Mouse (Mus musculus) intestine, embryonic 16.5 days (tissue): ENCODE data around the gene Bace2. TPM values are rescaled to one million over a fixed set of nuclear protein-coding genes. Genes with fewer than 3 reads are reported as not detected.
A peak's percentile ranks its signal among the peaks of the same experiment; 100 is the strongest.

Experiments used
- ATAC-seq: fragments of 200-750 bp; cut with Nextera tagmentation; 2 replicates; pipeline ENCODE4 v1.8.0; 2017; ENCODE audit warnings: moderate TSS enrichment, moderate library complexity
- H3K27ac ChIP-seq: fragments of 300-500 bp; sonication (generic); 2 replicates; pipeline ENCODE4 v1.5.1; 2014; ENCODE audit warnings: mild to moderate bottlenecking, low read length
- H3K27me3 ChIP-seq: fragments of 300-500 bp; sonication (generic); replicated peaks from 2 replicates; pipeline ENCODE4 v1.6.1; 2014; ENCODE audit warnings: low read length, control low read depth, mixed read lengths; ENCODE audit not compliant: control insufficient read depth, insufficient read depth
- H3K36me3 ChIP-seq: fragments of 300-500 bp; sonication (generic); 2 replicates; pipeline ENCODE4 v1.6.1; 2014; ENCODE audit warnings: low read length, control low read depth; ENCODE audit not compliant: control insufficient read depth, insufficient read depth
- H3K4me1 ChIP-seq: fragments of 300-500 bp; sonication (generic); 2 replicates; pipeline ENCODE4 v1.6.1; 2014; ENCODE audit warnings: low read length, control low read depth, mixed read lengths; ENCODE audit not compliant: control insufficient read depth, insufficient read depth
- H3K4me2 ChIP-seq: fragments of 300-500 bp; sonication (generic); 2 replicates; pipeline ENCODE4 v1.6.1; 2014; ENCODE audit warnings: low read depth, low read length, control low read depth
- H3K4me3 ChIP-seq: fragments of 300-500 bp; sonication (generic); 2 replicates; pipeline ENCODE4 v1.5.1; 2014; ENCODE audit warnings: mild to moderate bottlenecking, low read length
- H3K9ac ChIP-seq: fragments of 300-500 bp; sonication (generic); 2 replicates; pipeline ENCODE4 v1.6.1; 2014; ENCODE audit warnings: low read depth, low read length
- H3K9me3 ChIP-seq: fragments of 300-500 bp; sonication (generic); 2 replicates; pipeline ENCODE4 v1.6.1; 2016; ENCODE audit warnings: low read length, control low read depth; ENCODE audit not compliant: control insufficient read depth
- WGBS: fragments of 180-500 bp; shearing (Covaris S2); extraction: QIAGEN DNeasy Blood & Tissue Kit; methylation state at CpG from one replicate; pipeline ENCODE4 v1.1.7; 2014; 5-methylcytosine and 5-hydroxymethylcytosine counted together
- polyA plus RNA-seq: library from polyadenylated mRNA; unstranded; fragments of >200 nt; fragmentation: Nextera tagmentation; extraction: Ambion mirVana; gene quantifications from 2 replicates; pipeline ENCODE4 v1.2.1, GENCODE M21; 2015

Bace2 gene
- polyA plus RNA-seq, 1 experiment from 2014 or later, result 17.0 TPM

- Histone ChIP-seq H3K36me3 (no peaks in the 10 kb centered on the region), H3K9ac (no peak overlapping the region), H3K27ac (no peak overlapping the region), H3K4me2 (no peak overlapping the region), H3K9me3 (no peaks in the 10 kb centered on the region), H3K4me3 (no peak overlapping the region), H3K4me1 (no peaks in the 10 kb centered on the region), H3K27me3 (no peaks in the 10 kb centered on the region)
- ATAC-seq, result no peak
- 65% methylated on average over 1 of the region's 1 CpGs for WGBS
These were observed 67.1 kb downstream of the Bace2 start for GRCm38 (mm10) chr16:97423627-97424026.

DNA sequence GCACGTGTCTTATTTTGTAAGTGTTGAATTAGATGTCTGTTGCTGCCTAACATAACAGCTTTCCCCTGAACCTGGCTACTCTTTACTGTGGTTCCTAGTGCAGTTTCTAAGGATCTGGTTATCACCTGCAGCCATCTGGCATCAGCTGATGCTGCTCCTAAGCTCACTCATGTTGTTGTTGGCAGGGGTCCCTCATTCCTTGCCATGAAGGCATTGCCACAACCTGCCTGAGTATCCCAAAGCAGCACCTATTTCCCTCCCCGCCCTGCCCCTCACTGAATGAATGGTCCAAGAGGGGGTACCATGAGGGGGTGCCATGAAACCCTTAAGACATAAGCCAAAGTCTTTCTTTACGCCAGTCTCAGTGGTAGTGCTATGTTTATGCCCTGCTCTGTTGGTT, 71.5 kb downstream of the Bace2 start:
- Histone ChIP-seq H3K9me3 (no peaks in the 10 kb centered on the region), H3K9ac (no peak overlapping the region), H3K4me2 (no peak overlapping the region), H3K27me3 (no peaks in the 10 kb centered on the region), H3K4me3 (no peak overlapping the region), H3K27ac (no peak overlapping the region), H3K4me1 (no peaks in the 10 kb centered on the region), H3K36me3 (no peaks in the 10 kb centered on the region)
- ATAC-seq, result no peak
- WGBS, result 92% methylated on average over 3 of the region's 3 CpGs

DNA sequence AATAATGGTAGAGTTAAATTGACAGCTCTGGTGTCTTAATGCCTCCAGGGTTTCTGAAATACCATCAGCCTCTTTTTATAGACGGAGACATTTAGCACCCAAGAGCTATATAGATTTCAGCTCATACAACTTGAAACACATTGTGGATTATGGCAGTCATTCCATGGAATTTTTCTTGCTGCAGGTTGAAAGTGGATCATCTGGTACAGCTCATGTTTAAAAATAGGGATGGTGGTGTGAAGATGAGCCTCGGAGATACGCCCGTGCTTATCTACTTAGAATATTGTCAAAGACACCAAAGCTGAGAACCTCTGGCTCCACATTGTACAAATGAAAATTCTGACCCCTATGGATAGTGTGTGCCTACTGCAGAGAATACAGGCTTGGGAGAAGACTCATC, 73.5 kb downstream of the Bace2 start:
- Histone ChIP-seq H3K36me3 (no peaks in the 10 kb centered on the region), H3K9me3 (no peaks in the 10 kb centered on the region), H3K27ac (no peak overlapping the region), H3K4me3 (no peak overlapping the region), H3K9ac (no peak overlapping the region), H3K27me3 (no peaks in the 10 kb centered on the region), H3K4me2 (no peak overlapping the region), H3K4me1 (no peaks in the 10 kb centered on the region)
- WGBS, result 95% methylated on average over 4 of the region's 4 CpGs
- ATAC-seq, result no peak

DNA sequence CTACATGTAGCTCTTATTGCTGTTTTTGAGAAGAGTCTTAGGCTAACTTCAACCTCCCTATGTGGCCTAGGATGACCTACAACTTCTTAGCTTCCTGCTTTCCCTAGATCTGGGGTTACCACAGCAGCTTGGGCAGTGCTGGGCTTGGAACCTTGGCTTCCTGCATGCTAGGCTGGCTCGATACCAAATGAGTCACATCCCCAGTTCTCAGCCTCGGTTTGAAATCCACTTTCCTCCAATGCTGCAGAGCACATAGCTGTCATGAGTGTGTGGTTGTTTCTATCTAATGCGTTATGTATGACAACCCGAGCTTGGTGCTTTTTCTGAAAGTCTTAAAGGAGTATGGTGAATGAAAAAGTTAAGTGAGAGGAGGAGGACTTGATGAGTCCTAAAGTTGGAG, 74.8 kb downstream of the Bace2 start:
- no peak for ATAC-seq
- Histone ChIP-seq H3K9me3 (no peaks in the 10 kb centered on the region), H3K27me3 (no peaks in the 10 kb centered on the region), H3K9ac (no peak overlapping the region), H3K27ac (no peak overlapping the region), H3K4me1 (no peaks in the 10 kb centered on the region), H3K4me3 (no peak overlapping the region), H3K4me2 (no peak overlapping the region), H3K36me3 (no peaks in the 10 kb centered on the region)
- WGBS, result 68% methylated on average over 4 of the region's 4 CpGs

GRCm38 (mm10) chr16:97434206-97434605, 77.7 kb downstream of the Bace2 start:
- no peak overlapping the region for H3K27ac ChIP-seq
- H3K4me1 ChIP-seq, result no peaks in the 10 kb centered on the region
- no peak overlapping the region for H3K4me3 ChIP-seq
- no peak for ATAC-seq
- no peaks in the 10 kb centered on the region for H3K27me3 ChIP-seq
- no peaks in the 10 kb centered on the region for H3K9me3 ChIP-seq
- H3K4me2 ChIP-seq, result no peak overlapping the region
- no peaks in the 10 kb centered on the region for H3K36me3 ChIP-seq
- H3K9ac ChIP-seq, result no peak overlapping the region
- WGBS, result 71% methylated on average over 2 of the region's 2 CpGs

DNA sequence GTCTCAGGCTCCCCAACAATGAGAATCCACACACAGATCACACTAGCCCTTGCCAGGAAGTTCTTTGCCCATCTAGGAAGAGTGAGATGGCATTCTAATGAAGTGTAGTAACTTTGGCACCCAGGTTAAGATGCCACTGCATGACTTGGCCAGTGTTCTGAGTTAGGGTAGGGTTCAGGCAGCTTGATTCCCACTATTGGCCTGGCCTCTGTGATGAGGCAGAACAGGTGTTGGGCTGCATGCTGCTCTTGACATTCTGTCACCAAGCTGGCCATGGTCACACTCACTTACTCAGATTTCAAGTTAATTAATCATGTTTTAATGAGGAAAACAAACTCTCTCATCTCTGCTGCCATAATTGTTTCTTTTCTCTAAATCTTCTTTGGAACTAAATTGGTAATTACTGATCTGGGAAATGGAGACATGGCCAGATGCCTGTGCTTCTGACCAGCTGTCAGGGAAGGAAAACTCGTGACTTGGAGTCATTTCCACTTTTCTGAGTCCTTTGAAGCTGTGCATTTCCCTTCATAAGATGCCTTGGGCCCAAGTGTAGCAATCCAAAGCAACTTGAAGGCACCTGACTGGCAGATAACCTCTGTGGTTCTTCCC, 81.0 kb downstream of the Bace2 start:
- Histone ChIP-seq H3K27me3 (no peaks in the 10 kb centered on the region), H3K9ac (no peak overlapping the region), H3K4me1 (no peaks in the 10 kb centered on the region), H3K36me3 (no peaks in the 10 kb centered on the region), H3K9me3 (no peaks in the 10 kb centered on the region), H3K4me3 (no peak overlapping the region), H3K27ac (no peak overlapping the region), H3K4me2 (no peak overlapping the region)
- 60% methylated on average over 1 of the region's 1 CpGs for WGBS
- ATAC-seq, result no peak

GRCm38 (mm10) chr16:97438191-97438590, 81.6 kb downstream of the Bace2 start:
- no peaks in the 10 kb centered on the region for H3K27me3 ChIP-seq
- H3K27ac ChIP-seq, result no peak overlapping the region
- H3K4me1 ChIP-seq, result no peaks in the 10 kb centered on the region
- H3K9me3 ChIP-seq, result no peaks in the 10 kb centered on the region
- no peak for ATAC-seq
- H3K36me3 ChIP-seq, result no peaks in the 10 kb centered on the region
- no peak overlapping the region for H3K4me2 ChIP-seq
- no peak overlapping the region for H3K9ac ChIP-seq
- WGBS, result 78% methylated on average over 3 of the region's 3 CpGs
- no peak overlapping the region for H3K4me3 ChIP-seq

DNA sequence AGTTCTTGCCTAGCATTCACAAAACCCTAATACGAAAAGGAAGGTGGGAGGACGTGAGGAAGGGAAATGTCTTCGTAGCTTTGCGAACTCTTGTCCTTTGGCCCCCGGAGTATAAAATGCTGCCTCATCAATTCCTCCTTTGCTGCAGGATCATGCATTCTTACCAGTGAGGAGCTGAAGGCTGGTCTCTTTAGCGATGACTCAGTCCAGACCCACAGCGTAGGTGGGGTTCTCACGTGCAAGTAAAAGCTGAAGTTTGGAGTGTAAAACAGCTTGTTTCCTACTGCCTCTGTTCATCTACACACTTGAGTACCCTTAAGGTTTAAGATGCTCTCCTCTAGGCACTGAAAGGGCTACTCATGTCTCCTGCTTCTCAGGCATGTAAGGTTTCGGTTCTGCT, 85.4 kb downstream of the Bace2 start:
- Histone ChIP-seq H3K27ac (no peak overlapping the region), H3K9me3 (no peaks in the 10 kb centered on the region), H3K4me3 (no peak overlapping the region), H3K9ac (no peak overlapping the region), H3K4me1 (no peaks in the 10 kb centered on the region), H3K4me2 (no peak overlapping the region), H3K27me3 (no peaks in the 10 kb centered on the region), H3K36me3 (no peaks in the 10 kb centered on the region)
- no peak for ATAC-seq
- 69% methylated on average over 9 of the region's 9 CpGs for WGBS

DNA sequence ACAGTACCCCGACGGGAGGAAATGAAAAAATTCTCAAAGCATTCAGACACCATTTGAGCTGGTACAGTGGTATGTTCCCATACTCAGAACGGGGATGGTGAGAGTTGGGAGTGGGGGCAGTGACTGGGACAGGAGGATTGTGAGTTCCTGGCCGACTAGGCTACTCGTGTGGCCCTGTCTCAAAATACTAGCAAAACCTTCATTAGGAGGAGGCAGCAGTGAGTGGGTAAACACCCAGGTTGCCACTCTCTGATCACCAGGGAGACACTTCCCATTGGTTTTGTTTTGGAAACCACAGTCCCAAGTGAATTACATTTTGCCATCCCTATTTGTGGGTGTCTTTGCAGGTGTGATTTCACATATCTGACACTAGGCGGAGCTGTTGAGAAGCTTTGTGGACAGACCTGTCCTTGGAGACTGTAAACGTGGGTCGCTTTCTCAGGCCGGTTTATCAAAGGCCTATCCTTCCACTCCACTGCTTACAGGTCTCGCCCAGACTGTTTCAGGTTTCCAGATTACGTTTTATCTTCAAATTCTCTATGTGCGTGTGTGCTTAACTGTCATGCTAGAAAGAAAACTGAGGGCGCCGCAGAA, 87.2 kb downstream of the Bace2 start:
- H3K27me3 ChIP-seq, result no peaks in the 10 kb centered on the region
- no peak overlapping the region for H3K4me3 ChIP-seq
- H3K4me1 ChIP-seq, result no peaks in the 10 kb centered on the region
- peak; percentile 76 for ATAC-seq
- WGBS, result 49% methylated on average over 14 of the region's 14 CpGs
- no peak overlapping the region for H3K9ac ChIP-seq
- H3K36me3 ChIP-seq, result no peaks in the 10 kb centered on the region
- H3K27ac ChIP-seq, result no peak overlapping the region
- no peak overlapping the region for H3K4me2 ChIP-seq
- H3K9me3 ChIP-seq, result no peaks in the 10 kb centered on the region

GRCm38 (mm10) chr16:97447386-97447785, 90.8 kb downstream of the Bace2 start:
- Histone ChIP-seq H3K9me3 (no peaks in the 10 kb centered on the region), H3K27me3 (no peaks in the 10 kb centered on the region), H3K4me3 (no peak overlapping the region), H3K36me3 (no peaks in the 10 kb centered on the region), H3K4me2 (no peak overlapping the region), H3K4me1 (no peaks in the 10 kb centered on the region), H3K27ac (no peak overlapping the region), H3K9ac (no peak overlapping the region)
- ATAC-seq, result no peak
